In genomic region chr2:6055466-6055865, GRCm38 (mm10) we compare ENCODE assay signal across 26 mouse cellular contexts.
"Had no signal": no experiment of that assay in that cellular context is flagged by ENCODE, and none has a peak within 500 bp of the region (broad histone marks: within the 10 kb centered on the region; RNA-seq: fewer than 3 reads in every experiment).

No protein-coding gene starts in this region.

- DNase-seq: cerebellum, adult 9-10 months; cerebellum, adult 9-11 months; cerebellum, postnatal 10 days; cerebellum, postnatal 14 days; cerebellum, postnatal 25 days; cerebellum, postnatal 36 days; forebrain, postnatal 0 days; gastrocnemius, adult 2 months; gastrocnemius, postnatal 10 days; gastrocnemius, postnatal 14 days; gastrocnemius, postnatal 25 days; gastrocnemius, postnatal 36 days; heart, adult 11 months; heart, adult 18-20 months; heart, adult 2 months had no signal

- ATAC-seq: forebrain, embryonic 13.5 days; forebrain, embryonic 14.5 days; forebrain, embryonic 16.5 days; forebrain, postnatal 0 days had no signal

- H3K4me3 ChIP-seq: embryonic facial prominence, embryonic 10.5 days; embryonic facial prominence, embryonic 12.5 days; embryonic facial prominence, embryonic 13.5 days; embryonic facial prominence, embryonic 15.5 days; erythroblast, embryonic 14.5 days; forebrain, embryonic 10.5 days; forebrain, embryonic 12.5 days; forebrain, embryonic 13.5 days; gastrocnemius, adult 2 months; heart, adult 2 months; heart, embryonic 10.5 days had no signal

- H3K27ac ChIP-seq: embryonic facial prominence, embryonic 10.5 days; embryonic facial prominence, embryonic 12.5 days; embryonic facial prominence, embryonic 13.5 days; embryonic facial prominence, embryonic 15.5 days; forebrain, embryonic 10.5 days; forebrain, embryonic 12.5 days; forebrain, embryonic 13.5 days; gastrocnemius, adult 2 months; heart, adult 2 months; heart, embryonic 10.5 days had no signal

- H3K9me3 ChIP-seq: embryonic facial prominence, embryonic 10.5 days; embryonic facial prominence, embryonic 12.5 days; embryonic facial prominence, embryonic 13.5 days; embryonic facial prominence, embryonic 15.5 days; forebrain, embryonic 10.5 days; forebrain, embryonic 12.5 days; forebrain, embryonic 13.5 days; heart, embryonic 10.5 days had no signal

- H3K9ac ChIP-seq: embryonic facial prominence, embryonic 12.5 days; embryonic facial prominence, embryonic 13.5 days; embryonic facial prominence, embryonic 15.5 days; forebrain, embryonic 12.5 days; forebrain, embryonic 13.5 days; forebrain, postnatal 0 days had no signal

- H3K27me3 ChIP-seq: embryonic facial prominence, embryonic 12.5 days; embryonic facial prominence, embryonic 13.5 days; embryonic facial prominence, embryonic 15.5 days; forebrain, embryonic 12.5 days; forebrain, embryonic 13.5 days had no signal

- H3K4me2 ChIP-seq: embryonic facial prominence, embryonic 12.5 days; embryonic facial prominence, embryonic 13.5 days; embryonic facial prominence, embryonic 15.5 days; forebrain, embryonic 12.5 days; forebrain, embryonic 13.5 days had no signal

- H3K4me1 ChIP-seq: embryonic facial prominence, embryonic 10.5 days; embryonic facial prominence, embryonic 12.5 days; embryonic facial prominence, embryonic 13.5 days; embryonic facial prominence, embryonic 15.5 days; forebrain, embryonic 12.5 days; heart, embryonic 10.5 days had no signal
